Mouse (Mus musculus) ES-E14 (cell line): ENCODE results near the gene Wipf2.

ENCODE experiments used
- CHD2 ChIP-seq: IDR thresholded peaks from 2 replicates; pipeline ENCODE4 v1.6.1; 2014; ENCODE audit warnings: mild to moderate bottlenecking, low read depth, low read length, inconsistent platforms
- HCFC1 ChIP-seq: IDR thresholded peaks from 2 replicates; pipeline ENCODE4 v1.6.1; 2012; ENCODE audit warnings: low read length, inconsistent platforms, borderline replicate concordance; ENCODE audit not compliant: insufficient read depth
- MAFK ChIP-seq: IDR thresholded peaks from 2 replicates; pipeline ENCODE4 v1.6.1; 2014; ENCODE audit warnings: mild to moderate bottlenecking, low read depth, low read length, inconsistent platforms; ENCODE audit not compliant: insufficient read depth
- ZC3H11A ChIP-seq: IDR thresholded peaks from 2 replicates; pipeline ENCODE4 v1.6.1; 2012; ENCODE audit warnings: low read depth, mild to moderate bottlenecking, inconsistent platforms, low read length, borderline replicate concordance
- ZNF384 ChIP-seq: IDR thresholded peaks from 2 replicates; pipeline ENCODE4 v1.6.1; 2012; ENCODE audit warnings: low read depth, low read length, inconsistent platforms

- no peak for TF ChIP-seq ZC3H11A
- no peak for TF ChIP-seq HCFC1
- TF ChIP-seq ZNF384: no peak
- no peak for TF ChIP-seq MAFK
- TF ChIP-seq CHD2: no peak
Measured at GRCm38 (mm10) chr11:98827877-98828276, 35.6 kb upstream of the Wipf2 start.
